Mouse (Mus musculus) right cerebral cortex, adult 18-20 months (tissue): ENCODE data around the gene Serpina3a.

Experiments
- DNase-seq: peaks from one replicate; pipeline ENCODE4 v3.0.0; 2022; ENCODE audit warnings: mixed read lengths

The Serpina3a gene

GRCm38 (mm10) chr12:104145571-104145970 lies 33.0 kb downstream of the Serpina3a start:
- DNase-seq: no peak

DNA sequence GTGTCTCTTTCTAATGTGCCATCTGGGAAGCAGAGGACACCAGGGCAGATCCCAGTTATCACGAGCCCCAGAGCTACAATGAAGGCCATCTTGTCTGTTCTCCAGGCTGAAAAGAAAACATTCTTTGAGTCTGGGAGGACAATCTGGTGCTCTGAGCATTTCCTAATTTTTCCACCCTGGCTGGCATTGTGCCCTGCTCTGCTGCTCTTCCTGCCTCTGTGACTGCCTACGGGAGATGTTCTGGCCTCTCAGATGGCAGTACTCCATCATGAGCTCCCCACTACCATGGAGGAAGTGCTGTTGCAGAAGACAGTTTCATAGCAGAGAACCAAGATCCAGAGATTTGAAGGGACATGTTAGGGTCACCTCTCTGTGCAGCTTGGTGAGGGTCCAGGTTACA lies 39.5 kb downstream of the Serpina3a start:
- DNase-seq: no peak

DNA sequence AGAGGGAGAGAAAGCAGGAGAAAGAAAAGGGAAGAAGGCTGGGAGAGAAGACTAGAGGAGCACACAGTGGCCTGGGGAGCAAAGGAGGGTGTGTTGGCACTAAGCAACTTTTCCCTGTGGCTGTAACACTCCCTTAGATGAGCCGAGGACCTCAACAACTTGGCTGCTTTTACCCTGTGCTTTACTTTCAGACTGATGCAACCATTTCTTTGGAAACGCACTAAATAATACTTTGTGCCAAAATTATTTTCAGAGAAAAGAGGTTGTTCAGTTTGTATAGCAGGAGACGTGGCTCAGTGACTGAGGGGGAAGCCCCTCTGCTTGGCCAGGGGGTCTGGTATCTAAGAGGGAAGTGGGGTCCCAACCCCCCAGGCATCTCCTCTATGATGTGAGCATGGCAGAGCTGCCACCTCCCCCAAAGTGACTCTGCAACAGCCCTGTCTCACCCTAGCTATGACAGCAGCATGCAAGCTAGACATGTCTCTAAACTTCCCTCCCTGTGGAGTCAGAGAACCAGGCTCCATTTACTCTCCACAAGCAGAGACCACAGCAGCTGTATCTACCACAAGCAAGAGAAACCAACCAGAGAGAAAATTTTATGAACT lies 40.6 kb downstream of the Serpina3a start:
- no peak for DNase-seq

GRCm38 (mm10) chr12:104153656-104154055 lies 41.1 kb downstream of the Serpina3a start, which contains the start of gene Serpina3c:
Gene Serpina3c, minus strand, starts transcription at chr12:104153870.
- DNase-seq: no peak
